Mouse (Mus musculus): ENCODE data around the gene Gm4969.

DNA sequence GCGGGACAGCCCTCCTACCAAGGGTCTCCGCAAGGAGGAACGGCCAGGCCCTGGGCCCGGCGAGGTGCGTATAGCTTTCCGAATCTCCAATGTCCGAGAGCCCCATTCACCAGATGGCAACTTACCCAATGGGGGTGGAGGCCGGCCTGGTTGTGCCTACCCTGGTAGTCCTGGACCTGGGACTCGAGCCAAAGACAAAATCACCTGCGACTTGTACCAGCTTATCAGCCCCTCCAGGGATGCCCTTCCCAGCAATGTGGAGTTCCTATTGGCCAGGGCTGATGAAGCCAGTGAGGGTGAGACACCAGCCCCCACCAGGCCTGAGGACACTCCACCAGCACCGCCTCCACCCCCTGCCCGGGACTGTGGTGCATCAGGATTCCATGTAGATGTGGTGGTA, 18.0 kb upstream of the Gm4969 start:
- TF ChIP-seq CTCF (IDR thresholded peaks at IDR 0.05; ENCODE audit: control insufficient read depth, insufficient read depth, insufficient read length) (no peak), USF1 (IDR thresholded peaks at IDR 0.05; ENCODE audit: low read depth) (no peak), MAX (IDR thresholded peaks at IDR 0.05) (no peak)

All from C2C12 (cell line).